Mouse (Mus musculus) E14TG2a.4 (cell line): ENCODE results near the gene Nprl2.

Experiments used
- CTCF ChIP-seq: conservative IDR thresholded peaks from 2 replicates; pipeline ENCODE4 v1.5.1; 2014; ENCODE audit warnings: low read length
- NANOG ChIP-seq: IDR thresholded peaks from 2 replicates; pipeline ENCODE4 v1.6.1; 2014; ENCODE audit warnings: borderline replicate concordance, low read length, mixed read lengths

DNA sequence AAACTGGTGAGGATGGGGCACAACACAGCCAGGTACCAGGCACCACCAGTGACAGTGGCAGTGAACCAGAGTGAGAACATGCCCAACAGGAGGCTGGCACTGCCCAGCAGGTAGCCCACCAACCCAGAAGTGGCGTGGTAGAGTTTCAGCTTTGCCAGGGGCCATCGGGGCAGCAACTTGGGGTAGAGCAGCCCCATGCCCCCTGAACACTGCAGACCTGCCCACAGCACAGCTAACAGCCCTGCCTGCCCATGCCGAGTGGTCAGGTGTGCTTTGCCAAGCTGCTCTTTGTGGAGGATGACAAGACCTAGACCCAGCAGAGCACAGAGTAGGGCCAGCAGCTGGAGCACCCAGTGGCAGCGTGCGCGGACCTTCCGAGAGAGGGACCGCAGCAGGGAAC, 2.1 kb upstream of the Nprl2 start:
- TF ChIP-seq CTCF, result no peak
- TF ChIP-seq NANOG, result no peak
